Mouse (Mus musculus) layer of hippocampus, postnatal 14 days (tissue): ENCODE data around the gene Tdg. TPM values are rescaled to one million over a fixed set of nuclear protein-coding genes. Genes with fewer than 3 reads are reported as not detected.

Experiments used
- DNase-seq, 2 experiments: peaks; one replicate each; pipeline ENCODE4 v3.0.0; 2021 to 2022; ENCODE audit warnings: low spot score in 2 of 2, mixed read lengths in 1 of 2
- total RNA-seq, 2 experiments: library from RNA; stranded (reverse); gene quantifications; 2 replicates each; pipeline ENCODE4 v1.2.3; 2021

Tdg gene
- total RNA-seq, 2 experiments from 2014 or later = 62.3 to 66.8 TPM

- peak; percentile 70 to 86 for DNase-seq
Measured at GRCm38 (mm10) chr10:82662267-82662990, 32.8 kb downstream of the Tdg start.

DNA sequence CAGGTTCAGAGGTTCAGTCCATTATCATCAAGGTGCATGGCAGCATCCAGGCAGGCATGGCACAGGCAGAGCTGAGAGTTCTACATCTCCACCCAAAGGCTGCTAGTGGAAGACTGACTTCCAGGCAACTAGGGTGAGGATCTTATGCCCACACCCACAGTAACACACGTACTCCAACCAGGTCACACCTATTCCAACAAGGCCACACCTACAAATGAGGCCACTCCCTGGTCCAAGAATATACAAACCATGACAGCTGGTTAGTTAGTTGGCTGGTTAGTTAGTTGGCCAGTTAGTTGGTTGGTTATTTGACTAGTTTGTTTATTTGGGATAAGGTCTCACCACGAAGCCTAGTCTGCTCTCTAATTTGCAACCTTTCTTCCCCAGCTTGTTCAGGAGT, 33.7 kb downstream of the Tdg start:
- DNase-seq = no peak

DNA sequence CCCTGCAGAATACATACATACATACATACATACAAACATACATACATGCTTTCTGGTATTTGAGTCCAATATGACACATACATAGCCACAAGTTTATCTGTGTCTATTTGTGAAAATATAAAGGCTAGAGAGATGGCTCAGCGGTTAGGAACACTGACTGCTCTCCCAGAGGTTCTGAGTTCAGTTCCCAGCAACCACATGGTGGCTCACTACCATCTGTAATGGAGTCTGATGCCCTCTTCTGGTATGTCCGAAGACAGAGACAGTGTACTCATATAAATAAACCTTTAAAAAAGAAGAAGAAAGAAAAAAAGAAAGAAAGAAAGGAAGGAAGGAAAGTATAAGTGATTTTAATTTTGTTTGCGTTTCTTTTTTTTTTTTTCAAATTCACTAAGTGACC, 36.3 kb downstream of the Tdg start:
- DNase-seq = no peak

- peak; percentile 80 to 90 for DNase-seq
Measured at GRCm38 (mm10) chr10:82666436-82667234, 37.0 kb downstream of the Tdg start.

DNA sequence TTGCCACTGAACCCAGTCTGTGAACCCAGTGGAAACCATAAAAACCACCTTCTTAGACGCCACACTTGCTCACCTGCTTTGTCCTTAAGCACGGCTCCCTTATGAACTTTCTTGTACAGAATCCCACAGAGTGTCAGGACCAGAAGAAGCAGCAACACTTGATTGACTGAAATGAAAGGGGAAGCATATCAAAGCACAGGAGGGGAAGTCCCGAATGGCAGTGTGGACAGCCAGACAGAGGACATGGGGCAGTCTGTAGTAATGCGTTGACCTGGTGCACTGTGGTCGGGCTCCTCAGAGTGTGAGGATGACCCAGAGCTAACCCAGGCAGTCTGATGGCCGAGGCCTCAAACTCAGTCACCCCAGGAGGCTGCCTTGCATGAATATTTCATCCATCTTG, 40.6 kb downstream of the Tdg start:
- DNase-seq = no peak

GRCm38 (mm10) chr10:82676949-82677348, 47.3 kb downstream of the Tdg start:
- peak; percentile 51 to 74 for DNase-seq

DNA sequence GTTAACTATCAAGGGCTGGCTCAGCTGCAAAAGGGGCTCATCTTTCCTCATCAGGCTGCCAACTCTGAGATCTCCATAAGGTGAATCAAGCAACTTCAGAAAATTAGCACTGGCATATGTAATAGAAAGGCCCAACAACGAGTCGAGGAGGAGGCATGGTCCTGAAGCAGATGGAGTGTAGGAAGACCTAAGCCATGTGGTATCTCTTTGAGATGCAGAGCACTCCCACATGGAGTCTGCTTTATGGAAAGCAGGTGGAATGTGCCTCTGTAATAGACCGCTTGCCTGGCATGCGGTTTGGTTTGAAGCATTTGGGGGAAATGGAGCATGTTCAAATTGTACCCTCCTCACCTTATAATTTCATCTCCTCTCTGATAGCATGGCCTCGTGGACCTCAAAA, 51.1 kb downstream of the Tdg start:
- peak in 1 of 2 experiments; percentile 80 for DNase-seq

DNA sequence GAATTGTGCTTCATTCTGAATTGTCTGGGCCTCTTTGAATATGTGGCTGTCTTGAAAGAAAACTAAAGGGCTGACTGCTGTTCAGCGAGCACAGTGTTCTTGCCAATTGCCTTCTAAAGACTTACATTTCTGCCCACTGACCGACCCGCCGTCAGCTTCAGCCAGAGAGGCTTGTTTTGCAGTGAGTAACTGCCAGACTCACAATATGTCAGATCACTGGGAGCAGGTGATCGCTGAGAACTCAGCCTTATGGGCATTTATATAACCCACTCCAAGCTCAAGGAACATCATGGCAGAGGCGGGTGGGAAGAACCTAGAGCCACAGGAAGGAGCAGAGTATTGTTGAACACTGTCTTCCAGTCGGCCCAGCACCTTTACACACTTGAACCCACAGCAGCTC, 52.0 kb downstream of the Tdg start:
- DNase-seq = no peak

DNA sequence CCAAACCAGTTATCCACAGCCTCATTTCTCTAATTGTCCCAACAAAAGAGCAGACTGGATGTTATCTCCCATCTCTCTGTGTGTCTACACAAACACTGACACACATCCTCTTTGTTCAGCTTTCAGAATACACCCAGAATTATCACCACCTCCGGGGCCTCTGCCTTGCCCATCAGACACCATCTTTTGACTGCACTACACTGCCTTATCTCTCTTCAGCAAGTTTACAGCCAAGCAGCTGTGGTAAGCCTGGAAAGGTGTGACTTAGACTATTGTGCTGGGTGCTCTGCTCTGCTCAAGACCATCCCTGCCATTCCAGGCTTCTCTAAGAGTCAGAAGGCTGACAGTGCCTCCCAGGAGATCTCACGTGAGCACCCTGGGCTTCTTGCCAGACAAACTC, 55.8 kb downstream of the Tdg start:
- no peak for DNase-seq

DNA sequence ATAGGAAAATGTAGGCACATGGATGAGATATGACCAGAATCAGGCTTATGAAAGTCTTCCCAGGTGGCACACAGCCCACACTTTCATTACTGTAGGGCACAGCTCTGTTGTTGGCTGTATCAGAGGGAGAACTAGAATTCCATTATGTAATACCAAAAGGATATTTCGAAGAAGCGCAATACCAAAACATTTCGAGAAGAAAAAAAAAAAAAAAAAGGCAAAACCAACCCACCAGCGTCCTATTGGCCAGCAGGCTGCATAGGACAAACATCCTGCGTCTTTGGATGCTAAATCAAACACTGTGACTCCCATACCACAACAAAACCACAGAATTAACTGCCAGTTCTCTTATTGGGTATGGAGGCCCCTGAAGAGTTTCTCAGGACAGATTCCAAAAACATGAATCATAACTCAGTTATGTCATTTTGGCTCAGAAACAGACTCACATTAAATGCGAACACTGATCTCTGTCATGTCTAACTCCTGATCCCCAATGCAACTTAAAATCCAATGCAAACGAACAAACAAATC, 60.1 kb downstream of the Tdg start:
- DNase-seq = no peak

DNA sequence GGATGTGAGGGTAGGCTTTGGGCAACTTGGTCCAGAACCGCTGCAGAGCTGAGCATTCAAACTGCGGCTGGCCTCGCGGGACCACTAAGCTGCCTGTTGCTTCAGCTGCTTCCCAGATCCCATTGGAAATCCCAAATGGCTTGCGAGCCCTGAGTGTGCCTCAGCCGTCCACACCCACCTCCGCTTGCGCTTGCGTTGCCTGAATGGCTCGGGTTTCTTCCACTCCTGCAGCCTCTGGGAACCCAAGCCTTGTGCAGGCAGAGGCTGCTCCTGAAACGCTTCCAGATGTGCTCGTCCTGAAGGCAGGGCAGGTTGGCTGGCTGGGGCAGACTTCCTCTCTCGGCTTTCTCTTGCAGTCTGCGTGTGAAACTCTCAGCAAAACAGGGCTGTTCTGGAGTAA, 60.9 kb downstream of the Tdg start, which contains the start of gene Glt8d2:
Gene Glt8d2, minus strand, starts transcription at position 157 of the 400 bp plus-strand sequence.
- DNase-seq = no peak

DNA sequence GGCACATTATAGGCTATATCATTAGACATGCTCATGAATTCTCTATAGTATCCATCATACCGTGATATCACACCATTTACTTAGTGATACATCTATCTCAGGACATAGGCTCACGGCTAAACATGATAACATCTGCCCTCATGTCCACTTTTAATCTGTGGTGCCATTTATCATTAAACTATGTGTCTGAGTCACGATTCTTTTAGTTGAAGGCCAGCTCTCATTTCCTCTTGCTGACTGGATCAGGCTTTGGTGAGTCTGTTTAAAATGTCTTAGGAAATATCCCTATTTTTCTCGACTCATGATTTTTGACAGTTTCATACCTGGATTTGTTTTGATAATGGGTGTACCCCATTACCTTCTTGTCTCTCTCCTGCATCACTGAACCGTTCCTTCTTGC, 66.3 kb downstream of the Tdg start, which contains the start of gene Hcfc2:
Gene Hcfc2, plus strand, starts transcription at position 205 of the 400 bp plus-strand sequence.
- DNase-seq = no peak

DNA sequence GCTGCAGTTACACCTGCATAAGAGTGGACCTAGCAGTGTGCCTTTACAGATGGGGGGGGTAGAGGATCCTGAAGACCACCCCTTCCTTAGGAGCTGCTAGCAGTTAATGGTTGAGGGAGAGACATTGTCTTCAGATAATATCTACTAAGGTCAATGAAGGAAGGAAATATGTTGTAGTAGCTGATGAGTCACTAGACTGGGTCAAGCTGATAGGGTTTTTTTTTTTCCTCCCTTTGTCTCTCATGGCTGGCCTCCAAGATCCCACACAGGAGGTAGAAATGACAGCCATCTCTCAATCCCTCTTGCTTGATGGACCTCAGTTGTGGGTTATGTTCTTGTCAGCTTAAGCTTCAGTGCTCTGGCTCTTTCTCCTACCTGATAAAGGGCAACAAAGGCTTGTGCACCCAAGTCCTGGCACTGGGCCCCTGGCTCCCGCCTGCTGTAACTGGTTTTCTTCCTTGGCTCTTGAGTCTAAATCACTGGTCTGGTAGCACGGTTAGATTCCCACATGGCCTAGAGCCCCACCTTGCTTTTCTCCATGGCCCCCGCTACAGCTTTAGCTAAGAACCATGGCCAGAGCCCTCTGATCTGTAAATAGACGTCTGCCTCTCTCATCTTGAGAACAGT, 66.9 kb downstream of the Tdg start:
- no peak for DNase-seq

GRCm38 (mm10) chr10:82697305-82697898, 67.8 kb downstream of the Tdg start:
- DNase-seq = no peak

GRCm38 (mm10) chr10:82698712-82699261, 69.2 kb downstream of the Tdg start:
- DNase-seq = peak; percentile 86 to 87

DNA sequence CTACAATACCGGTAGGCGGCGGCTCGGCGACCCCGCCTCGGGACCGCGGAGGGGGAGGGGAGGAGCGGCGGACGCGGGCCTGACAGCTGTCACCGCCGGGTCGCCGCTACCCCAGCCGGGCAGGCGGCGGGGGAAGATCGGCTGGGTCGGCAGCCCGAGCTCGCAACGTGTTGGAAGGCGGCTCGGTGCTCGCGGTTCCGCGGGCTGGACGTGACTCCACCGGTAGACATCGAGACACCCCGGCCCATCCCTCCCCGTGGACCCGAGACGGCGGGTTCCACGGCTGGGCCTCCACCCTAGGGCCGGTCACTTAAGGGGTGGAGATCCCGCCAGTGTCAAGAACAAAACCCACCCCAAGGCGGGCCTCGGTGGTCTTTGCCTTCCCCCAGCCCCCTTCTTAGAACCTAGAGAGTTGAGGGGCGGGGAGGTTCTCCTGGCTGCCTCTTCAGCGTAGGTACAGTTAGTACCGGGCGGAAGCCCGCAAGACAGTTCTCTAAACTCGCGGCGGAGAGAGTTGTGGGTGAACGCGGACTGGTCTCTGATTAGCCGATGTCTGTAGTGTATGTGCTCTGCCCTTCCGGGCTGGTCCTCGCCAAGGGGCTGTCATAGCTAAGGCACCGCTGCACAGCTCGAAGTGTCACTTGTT, 69.8 kb downstream of the Tdg start:
- peak in 1 of 2 experiments; percentile 16 for DNase-seq
